Mouse (Mus musculus): ENCODE data around the gene Serpina3n. TPM values are rescaled to one million over a fixed set of nuclear protein-coding genes. Genes with fewer than 3 reads are reported as not detected.
"Not testable (repeated sequence)": the region's sequence is repeated elsewhere in the genome, so short reads cannot be mapped to it uniquely, and the experiment has no call there.

Serpina3n gene
- not detected in 3 replicates for total RNA-seq (2017)

GRCm38 (mm10) chr12:104406454-104406885 is at the start of gene Serpina3n:
Gene Serpina3n (plus strand): TSS chr12:104406729.
- ATAC-seq (replicated peaks; ENCODE audit: insufficient number of reproducible peaks, low FRiP score, low TSS enrichment, poor library complexity, severe bottlenecking), result no peak

- no peak for ATAC-seq (replicated peaks; ENCODE audit: insufficient number of reproducible peaks, low FRiP score, low TSS enrichment, poor library complexity, severe bottlenecking)
Measured at GRCm38 (mm10) chr12:104369986-104370385, 36.5 kb upstream of the Serpina3n start.

GRCm38 (mm10) chr12:104377179-104377578 is 29.4 kb upstream of the Serpina3n start:
- ATAC-seq (replicated peaks; ENCODE audit: insufficient number of reproducible peaks, low FRiP score, low TSS enrichment, poor library complexity, severe bottlenecking), result not testable (repeated sequence)

- not testable (repeated sequence) for ATAC-seq (replicated peaks; ENCODE audit: insufficient number of reproducible peaks, low FRiP score, low TSS enrichment, poor library complexity, severe bottlenecking)
Measured at GRCm38 (mm10) chr12:104378351-104378750, 28.2 kb upstream of the Serpina3n start.

- not testable (repeated sequence) for ATAC-seq (replicated peaks; ENCODE audit: insufficient number of reproducible peaks, low FRiP score, low TSS enrichment, poor library complexity, severe bottlenecking)
Measured at GRCm38 (mm10) chr12:104378815-104379214, 27.7 kb upstream of the Serpina3n start.

- no peak for ATAC-seq (replicated peaks; ENCODE audit: insufficient number of reproducible peaks, low FRiP score, low TSS enrichment, poor library complexity, severe bottlenecking)
Measured at GRCm38 (mm10) chr12:104379856-104380255, 26.7 kb upstream of the Serpina3n start.

- ATAC-seq (replicated peaks; ENCODE audit: insufficient number of reproducible peaks, low FRiP score, low TSS enrichment, poor library complexity, severe bottlenecking), result not testable (repeated sequence)
Measured at GRCm38 (mm10) chr12:104381071-104381604, 25.4 kb upstream of the Serpina3n start.

- ATAC-seq (replicated peaks; ENCODE audit: insufficient number of reproducible peaks, low FRiP score, low TSS enrichment, poor library complexity, severe bottlenecking), result not testable (repeated sequence)
Measured at GRCm38 (mm10) chr12:104385987-104386386, 20.5 kb upstream of the Serpina3n start.

GRCm38 (mm10) chr12:104386878-104387277 is 19.7 kb upstream of the Serpina3n start:
- ATAC-seq (replicated peaks; ENCODE audit: insufficient number of reproducible peaks, low FRiP score, low TSS enrichment, poor library complexity, severe bottlenecking), result not testable (repeated sequence)

- ATAC-seq (replicated peaks; ENCODE audit: insufficient number of reproducible peaks, low FRiP score, low TSS enrichment, poor library complexity, severe bottlenecking), result no peak
Measured at GRCm38 (mm10) chr12:104388477-104388876, 18.1 kb upstream of the Serpina3n start.

GRCm38 (mm10) chr12:104391057-104391456 is 15.5 kb upstream of the Serpina3n start:
- not testable (repeated sequence) for ATAC-seq (replicated peaks; ENCODE audit: insufficient number of reproducible peaks, low FRiP score, low TSS enrichment, poor library complexity, severe bottlenecking)

GRCm38 (mm10) chr12:104403968-104404367 is 2.6 kb upstream of the Serpina3n start:
- ATAC-seq (replicated peaks; ENCODE audit: insufficient number of reproducible peaks, low FRiP score, low TSS enrichment, poor library complexity, severe bottlenecking), result no peak

GRCm38 (mm10) chr12:104412507-104412906 is 6.0 kb downstream of the Serpina3n start:
- ATAC-seq (replicated peaks; ENCODE audit: insufficient number of reproducible peaks, low FRiP score, low TSS enrichment, poor library complexity, severe bottlenecking), result no peak

- ATAC-seq (replicated peaks; ENCODE audit: insufficient number of reproducible peaks, low FRiP score, low TSS enrichment, poor library complexity, severe bottlenecking), result no peak
Measured at GRCm38 (mm10) chr12:104414576-104414975, 8.0 kb downstream of the Serpina3n start.

- no peak for ATAC-seq (replicated peaks; ENCODE audit: insufficient number of reproducible peaks, low FRiP score, low TSS enrichment, poor library complexity, severe bottlenecking)
Measured at GRCm38 (mm10) chr12:104415625-104416315, 9.2 kb downstream of the Serpina3n start.

- ATAC-seq (replicated peaks; ENCODE audit: insufficient number of reproducible peaks, low FRiP score, low TSS enrichment, poor library complexity, severe bottlenecking), result 0 out of 2 replicates have a peak, but pooled peaks have one; percentile 33
Measured at GRCm38 (mm10) chr12:104418340-104419135, 12.0 kb downstream of the Serpina3n start.

- no peak for ATAC-seq (replicated peaks; ENCODE audit: insufficient number of reproducible peaks, low FRiP score, low TSS enrichment, poor library complexity, severe bottlenecking)
Measured at GRCm38 (mm10) chr12:104419136-104419462, 12.6 kb downstream of the Serpina3n start.

GRCm38 (mm10) chr12:104422615-104423392 is 16.3 kb downstream of the Serpina3n start:
- no peak for ATAC-seq (replicated peaks; ENCODE audit: insufficient number of reproducible peaks, low FRiP score, low TSS enrichment, poor library complexity, severe bottlenecking)

- ATAC-seq (replicated peaks; ENCODE audit: insufficient number of reproducible peaks, low FRiP score, low TSS enrichment, poor library complexity, severe bottlenecking), result no peak
Measured at GRCm38 (mm10) chr12:104425591-104425990, 19.1 kb downstream of the Serpina3n start.

Data from monocyte, adult 5-6 weeks (primary cell).